Mouse (Mus musculus): ENCODE measurements around the gene Uhrf1bp1. TPM values are rescaled to one million over a fixed set of nuclear protein-coding genes. Genes with fewer than 3 reads are reported as not detected.
A peak's percentile ranks its signal among the peaks of the same experiment; 100 is the strongest.

Gene Uhrf1bp1
- polyA plus RNA-seq, 1 experiment from 2014 or later: 6.4 TPM

GRCm38 (mm10) chr17:27930291-27930690, 74.0 kb downstream of the Uhrf1bp1 start:
- Histone ChIP-seq H3K4me2 (no peak overlapping the region), H3K27ac (replicated peaks) (no peak overlapping the region), H3K36me3 (no peaks in the 10 kb centered on the region), H3K4me3 (no peak overlapping the region), H3K9ac (no peak overlapping the region), H3K9me3 (no peaks in the 10 kb centered on the region), H3K4me1 (replicated peaks) (no peaks in the 10 kb centered on the region), H3K27me3 (no peaks in the 10 kb centered on the region)
- no peak for ATAC-seq (ENCODE audit: low FRiP score, low read depth)
- 94% methylated on average over 5 of the region's 5 CpGs for WGBS

GRCm38 (mm10) chr17:27931826-27932225, 75.6 kb downstream of the Uhrf1bp1 start:
- H3K9me3 ChIP-seq: no peaks in the 10 kb centered on the region
- H3K27ac ChIP-seq (replicated peaks): no peak overlapping the region
- no peaks in the 10 kb centered on the region for H3K27me3 ChIP-seq
- H3K4me2 ChIP-seq: no peak overlapping the region
- H3K4me1 ChIP-seq (replicated peaks): no peaks in the 10 kb centered on the region
- H3K9ac ChIP-seq: no peak overlapping the region
- WGBS: 88% methylated on average over 4 of the region's 4 CpGs
- no peaks in the 10 kb centered on the region for H3K36me3 ChIP-seq
- ATAC-seq (ENCODE audit: low FRiP score, low read depth): no peak
- H3K4me3 ChIP-seq: no peak overlapping the region

- Histone ChIP-seq H3K9me3 (no peaks in the 10 kb centered on the region), H3K36me3 (no peaks in the 10 kb centered on the region), H3K4me1 (replicated peaks) (peaks cover 4% of the 10 kb centered on the region; the same call in 1 of the 2 replicates), H3K4me2 (no peak overlapping the region), H3K27me3 (no peaks in the 10 kb centered on the region), H3K4me3 (no peak overlapping the region), H3K27ac (replicated peaks) (no peak overlapping the region), H3K9ac (no peak overlapping the region)
- ATAC-seq (ENCODE audit: low FRiP score, low read depth): no peak
- 92% methylated on average over 10 of the region's 10 CpGs for WGBS
Measured at GRCm38 (mm10) chr17:27934136-27934910, 78.1 kb downstream of the Uhrf1bp1 start.

- H3K27me3 ChIP-seq: no peaks in the 10 kb centered on the region
- no peak overlapping the region for H3K4me2 ChIP-seq
- peaks cover 5% of the 10 kb centered on the region; the same call in 1 of the 2 replicates for H3K4me1 ChIP-seq (replicated peaks)
- H3K36me3 ChIP-seq: no peaks in the 10 kb centered on the region
- H3K9me3 ChIP-seq: no peaks in the 10 kb centered on the region
- H3K4me3 ChIP-seq: no peak overlapping the region
- no peak overlapping the region for H3K27ac ChIP-seq (replicated peaks)
- no peak for ATAC-seq (ENCODE audit: low FRiP score, low read depth)
- no peak overlapping the region for H3K9ac ChIP-seq
- 87% methylated on average over 3 of the region's 3 CpGs for WGBS
Measured at GRCm38 (mm10) chr17:27935091-27935490, 78.8 kb downstream of the Uhrf1bp1 start.

GRCm38 (mm10) chr17:27937054-27937615, 80.9 kb downstream of the Uhrf1bp1 start:
- H3K4me3 ChIP-seq: no peak overlapping the region
- 86% methylated on average over 4 of the region's 4 CpGs for WGBS
- no peak for ATAC-seq (ENCODE audit: low FRiP score, low read depth)
- peaks cover 16% of the 10 kb centered on the region for H3K4me1 ChIP-seq (replicated peaks)
- no peak overlapping the region for H3K4me2 ChIP-seq
- no peak overlapping the region for H3K27ac ChIP-seq (replicated peaks)
- H3K36me3 ChIP-seq: no peaks in the 10 kb centered on the region
- no peaks in the 10 kb centered on the region for H3K27me3 ChIP-seq
- no peak overlapping the region for H3K9ac ChIP-seq
- H3K9me3 ChIP-seq: no peaks in the 10 kb centered on the region

DNA sequence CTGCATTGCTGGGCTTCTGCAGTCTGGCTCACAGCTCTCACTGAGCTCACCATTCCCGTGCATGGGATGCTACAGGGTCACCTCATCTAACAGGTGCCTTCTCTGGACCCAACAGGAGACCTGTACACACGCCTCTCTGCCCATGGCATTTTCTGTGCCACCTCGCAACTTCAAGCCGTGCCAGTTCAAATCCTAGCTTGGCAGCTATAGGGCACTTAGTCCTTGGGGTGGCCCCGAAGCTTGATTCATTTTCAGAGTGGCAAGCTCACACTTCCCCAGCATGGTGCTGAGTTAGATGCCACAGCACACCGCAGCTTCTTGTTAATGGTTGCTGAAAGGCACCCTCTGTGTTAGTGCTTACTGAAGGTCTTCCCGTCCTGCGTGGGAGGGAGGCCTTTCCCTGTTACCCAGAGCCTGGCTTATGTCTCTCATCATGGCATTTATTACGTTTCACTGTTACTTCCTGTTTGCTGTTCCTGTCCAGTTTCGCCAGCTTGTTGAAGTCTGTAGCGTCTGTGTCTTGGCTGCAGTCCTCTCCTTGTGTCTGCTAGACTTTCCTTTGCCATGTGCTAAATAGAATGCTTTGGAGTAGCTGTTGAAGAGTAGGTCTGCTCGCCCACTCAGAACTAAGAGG, 82.0 kb downstream of the Uhrf1bp1 start:
- Histone ChIP-seq H3K27me3 (no peaks in the 10 kb centered on the region), H3K4me2 (no peak overlapping the region), H3K36me3 (no peaks in the 10 kb centered on the region), H3K9me3 (no peaks in the 10 kb centered on the region), H3K4me1 (replicated peaks) (peaks cover 16% of the 10 kb centered on the region), H3K27ac (replicated peaks) (no peak overlapping the region), H3K4me3 (no peak overlapping the region), H3K9ac (no peak overlapping the region)
- 85% methylated on average over 12 of the region's 12 CpGs for WGBS
- no peak for ATAC-seq (ENCODE audit: low FRiP score, low read depth)

DNA sequence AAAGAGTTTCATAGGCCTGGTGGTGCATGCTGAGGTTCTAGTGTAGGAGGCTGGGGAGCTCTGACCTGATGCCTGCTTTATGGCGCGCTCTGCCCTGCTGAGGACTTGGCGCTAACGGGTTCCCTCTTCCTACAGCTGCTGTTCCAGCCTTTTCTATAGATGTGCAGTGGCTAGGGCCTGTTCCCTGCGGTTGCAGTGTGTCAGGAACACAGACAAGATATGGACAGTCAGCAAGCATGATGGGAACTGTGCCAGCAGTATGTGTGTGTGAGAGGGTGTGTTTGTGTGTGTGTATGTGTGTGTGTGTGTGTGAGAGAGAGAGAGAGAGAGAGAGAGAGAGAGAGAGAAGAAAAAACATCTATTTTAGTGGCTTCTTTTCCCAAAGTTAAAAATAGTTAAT, 82.8 kb downstream of the Uhrf1bp1 start:
- no peak for ATAC-seq (ENCODE audit: low FRiP score, low read depth)
- Histone ChIP-seq H3K4me3 (no peak overlapping the region), H3K4me2 (no peak overlapping the region), H3K9me3 (no peaks in the 10 kb centered on the region), H3K27me3 (no peaks in the 10 kb centered on the region), H3K36me3 (no peaks in the 10 kb centered on the region), H3K27ac (replicated peaks) (no peak overlapping the region), H3K9ac (no peak overlapping the region), H3K4me1 (replicated peaks) (peaks cover 16% of the 10 kb centered on the region)
- WGBS: 75% methylated on average over 5 of the region's 5 CpGs

DNA sequence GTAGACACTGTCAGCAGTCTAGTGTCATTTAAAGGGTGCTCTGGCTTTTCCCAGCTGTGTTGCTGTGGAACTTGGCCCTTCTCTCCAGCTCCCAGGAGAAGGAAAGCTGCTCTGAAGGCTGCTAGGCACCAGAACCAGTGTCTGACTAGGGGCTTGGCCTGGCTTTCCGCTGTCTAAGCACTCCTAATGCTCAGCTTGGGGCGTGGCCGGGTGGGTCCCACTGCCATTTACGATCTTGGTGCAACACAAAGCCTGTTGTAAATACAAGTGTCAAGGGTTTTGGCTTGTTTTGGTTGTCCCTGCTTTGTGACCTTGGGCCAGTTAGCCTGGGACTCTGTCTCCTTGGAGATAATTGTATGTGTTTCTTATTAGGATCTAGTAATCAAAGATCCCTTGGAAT, 84.1 kb downstream of the Uhrf1bp1 start:
- no peak for ATAC-seq (ENCODE audit: low FRiP score, low read depth)
- no peaks in the 10 kb centered on the region for H3K9me3 ChIP-seq

GRCm38 (mm10) chr17:27941178-27941577, 84.9 kb downstream of the Uhrf1bp1 start:
- Histone ChIP-seq H3K4me1 (replicated peaks) (peaks cover 24% of the 10 kb centered on the region), H3K36me3 (no peaks in the 10 kb centered on the region), H3K9ac (no peak overlapping the region), H3K4me3 (no peak overlapping the region), H3K4me2 (no peak overlapping the region), H3K27me3 (no peaks in the 10 kb centered on the region), H3K27ac (replicated peaks) (no peak overlapping the region), H3K9me3 (no peaks in the 10 kb centered on the region)
- ATAC-seq (ENCODE audit: low FRiP score, low read depth): no peak
- WGBS: 85% methylated on average over 5 of the region's 5 CpGs

More for the DNA sequence above, 84.1 kb downstream of the Uhrf1bp1 start:
- Histone ChIP-seq H3K4me2 (no peak overlapping the region), H3K36me3 (no peaks in the 10 kb centered on the region), H3K4me1 (replicated peaks) (peaks cover 16% of the 10 kb centered on the region), H3K4me3 (no peak overlapping the region), H3K9ac (no peak overlapping the region), H3K27ac (replicated peaks) (no peak overlapping the region), H3K27me3 (no peaks in the 10 kb centered on the region)
- WGBS: 74% methylated on average over 4 of the region's 4 CpGs

- no peak overlapping the region for H3K4me3 ChIP-seq
- no peak overlapping the region for H3K27ac ChIP-seq (replicated peaks)
- H3K4me2 ChIP-seq: no peak overlapping the region
- no peak for ATAC-seq (ENCODE audit: low FRiP score, low read depth)
- H3K9me3 ChIP-seq: no peaks in the 10 kb centered on the region
- H3K4me1 ChIP-seq (replicated peaks): peaks cover 29% of the 10 kb centered on the region
- H3K9ac ChIP-seq: no peak overlapping the region
- H3K27me3 ChIP-seq: no peaks in the 10 kb centered on the region
- WGBS: 75% methylated on average over 2 of the region's 2 CpGs
- H3K36me3 ChIP-seq: no peaks in the 10 kb centered on the region
Measured at GRCm38 (mm10) chr17:27941698-27942097, 85.5 kb downstream of the Uhrf1bp1 start.

GRCm38 (mm10) chr17:27942131-27942530, 85.9 kb downstream of the Uhrf1bp1 start:
- no peaks in the 10 kb centered on the region for H3K9me3 ChIP-seq
- H3K4me1 ChIP-seq (replicated peaks): peaks cover 33% of the 10 kb centered on the region
- H3K9ac ChIP-seq: no peak overlapping the region
- no peaks in the 10 kb centered on the region for H3K27me3 ChIP-seq
- WGBS: 94% methylated on average over 4 of the region's 4 CpGs
- H3K4me2 ChIP-seq: no peak overlapping the region
- no peak for ATAC-seq (ENCODE audit: low FRiP score, low read depth)
- no peaks in the 10 kb centered on the region for H3K36me3 ChIP-seq
- no peak overlapping the region for H3K4me3 ChIP-seq
- H3K27ac ChIP-seq (replicated peaks): no peak overlapping the region

DNA sequence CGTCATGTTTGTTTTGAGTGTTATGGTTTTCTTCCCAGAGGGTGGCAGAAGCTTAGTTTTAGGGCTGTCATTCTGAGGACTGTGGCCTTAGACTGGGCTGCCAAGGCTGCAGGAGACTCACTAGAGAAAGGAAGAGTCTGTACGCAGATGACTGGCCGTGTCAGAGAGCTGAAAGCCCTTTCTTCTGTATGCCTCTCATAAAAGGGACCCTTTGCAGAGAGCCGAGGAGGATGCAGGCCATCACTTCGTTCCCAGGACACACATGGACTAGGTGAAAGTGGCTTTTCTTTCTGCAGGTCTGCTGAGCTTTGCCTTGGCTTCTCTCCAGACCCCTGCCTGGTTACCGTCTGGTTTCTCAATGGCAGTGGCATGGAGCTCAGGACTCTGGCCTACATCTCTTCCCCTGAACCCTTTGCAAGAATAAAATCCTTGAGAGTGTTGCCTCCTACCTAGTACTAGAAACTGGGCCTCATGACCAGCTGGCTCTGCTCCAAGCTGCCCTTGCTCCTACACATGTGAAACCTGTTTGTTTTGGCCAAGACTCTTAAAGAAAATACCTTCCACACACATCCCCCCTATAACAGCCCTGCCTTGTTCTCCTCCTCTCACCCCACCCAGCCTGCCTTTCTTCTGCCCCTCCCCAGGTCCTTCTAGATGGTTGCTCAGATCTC, 89.4 kb downstream of the Uhrf1bp1 start:
- Histone ChIP-seq H3K9ac (no peak overlapping the region), H3K4me3 (no peak overlapping the region), H3K36me3 (no peaks in the 10 kb centered on the region), H3K27ac (replicated peaks) (peak overlapping the region; percentile 61), H3K9me3 (no peaks in the 10 kb centered on the region), H3K27me3 (no peaks in the 10 kb centered on the region), H3K4me2 (no peak overlapping the region), H3K4me1 (replicated peaks) (peaks cover 27% of the 10 kb centered on the region)
- 45% methylated on average over 6 of the region's 6 CpGs for WGBS
- peak; percentile 74 for ATAC-seq (ENCODE audit: low FRiP score, low read depth)
